18 mouse cellular contexts compared by ENCODE assay signal in the genomic region with DNA sequence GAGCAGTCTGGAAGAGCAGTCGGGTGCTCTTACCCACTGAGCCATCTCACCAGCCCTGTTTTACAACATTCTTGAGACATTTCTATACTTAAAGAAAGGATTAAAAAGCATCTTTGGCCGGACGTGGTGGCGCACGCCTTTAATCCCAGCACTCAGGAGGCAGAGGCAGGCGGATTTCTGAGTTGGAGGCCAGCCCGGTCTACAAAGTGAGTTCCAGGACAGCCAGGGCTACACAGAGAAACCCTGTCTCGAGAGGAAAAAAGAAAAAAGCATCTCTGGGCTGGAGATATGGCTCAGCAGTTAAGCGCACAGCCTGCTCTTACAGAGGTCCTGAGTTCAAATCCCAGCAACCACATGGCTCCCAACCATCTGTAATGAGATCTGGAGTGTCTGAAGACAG. TPM values are rescaled to one million over a fixed set of nuclear protein-coding genes. Genes with fewer than 3 reads are reported as not detected.
"Had no signal": no experiment of that assay in that cellular context is flagged by ENCODE, and none has a peak within 500 bp of the region (broad histone marks: within the 10 kb centered on the region; RNA-seq: fewer than 3 reads in every experiment).

No protein-coding gene starts in this region.

RNA-seq across cellular contexts. Expression of gene Spata21, which starts 52.2 kb away (rescaled TPM):
- total RNA-seq: gastrocnemius, adult 18-20 months; gastrocnemius, adult 8-10 months; gastrocnemius, postnatal 14 days; gastrocnemius, postnatal 36 days; heart, adult 18-20 months; heart, adult 8-10 months; heart, postnatal 10 days; heart, postnatal 25 days; heart, postnatal 4 days; layer of hippocampus, adult 2 months had no signal
- polyA plus RNA-seq: heart, embryonic 10.5 days; heart, embryonic 12.5 days; heart, embryonic 14.5 days; hindbrain, embryonic 10.5 days; hindbrain, embryonic 12.5 days; intestine, embryonic 15.5 days; limb, embryonic 12.5 days; liver, embryonic 11.5 days had no signal
